Mouse (Mus musculus) intestine, embryonic 14.5 days (tissue): Measurements from ENCODE around the gene Ift22. TPM values are rescaled to one million over a fixed set of nuclear protein-coding genes. Genes with fewer than 3 reads are reported as not detected.
"Not testable (repeated sequence)": the region's sequence is repeated elsewhere in the genome, so short reads cannot be mapped to it uniquely, and the experiment has no call there.

Experiments
- ATAC-seq: fragments of 200-750 bp; cut with Nextera tagmentation; replicated peaks from 2 replicates; pipeline ENCODE4 v1.8.0; 2017; ENCODE audit warnings: low read depth, moderate number of reproducible peaks, moderate TSS enrichment, moderate library complexity; ENCODE audit not compliant: low FRiP score, low TSS enrichment
- DNase-seq: peaks from one replicate; pipeline ENCODE4 v3.0.0-alpha.2; 2018; ENCODE audit warnings: low spot score
- H3K27ac ChIP-seq: fragments of 300-500 bp; sonication (generic); 2 replicates; pipeline ENCODE4 v1.5.1; 2014; ENCODE audit warnings: low read depth, mild to moderate bottlenecking, control low read depth
- H3K27me3 ChIP-seq: fragments of 300-500 bp; sonication (generic); replicated peaks from 2 replicates; pipeline ENCODE4 v1.6.1; 2014; ENCODE audit warnings: low read length, control low read depth; ENCODE audit not compliant: control insufficient read depth, insufficient read depth
- H3K36me3 ChIP-seq: fragments of 300-500 bp; sonication (generic); 2 replicates; pipeline ENCODE4 v1.6.1; 2014; ENCODE audit warnings: low read length, control low read depth; ENCODE audit not compliant: control insufficient read depth, insufficient read depth
- H3K4me1 ChIP-seq: fragments of 300-500 bp; sonication (generic); replicated peaks from 2 replicates; pipeline ENCODE4 v1.6.1; 2014; ENCODE audit warnings: low read length, control low read depth, mixed read lengths; ENCODE audit not compliant: control insufficient read depth, insufficient read depth
- H3K4me2 ChIP-seq: fragments of 300-500 bp; sonication (generic); 2 replicates; pipeline ENCODE4 v1.6.1; 2014; ENCODE audit warnings: low read length
- H3K4me3 ChIP-seq: fragments of 300-500 bp; sonication (generic); 2 replicates; pipeline ENCODE4 v1.5.1; 2014; ENCODE audit warnings: low read depth, low read length, control low read depth, mixed read lengths
- H3K9ac ChIP-seq: fragments of 300-500 bp; sonication (generic); 2 replicates; pipeline ENCODE4 v1.6.1; 2014; ENCODE audit warnings: mild to moderate bottlenecking, low read length
- H3K9me3 ChIP-seq: fragments of 300-500 bp; sonication (generic); 2 replicates; pipeline ENCODE4 v1.6.1; 2016; ENCODE audit warnings: low read length, control low read depth; ENCODE audit not compliant: control insufficient read depth
- WGBS: fragments of 180-500 bp; shearing (Covaris S2); extraction: QIAGEN DNeasy Blood & Tissue Kit; methylation state at CpG from one replicate; pipeline ENCODE4 v1.1.7; 2014; 5-methylcytosine and 5-hydroxymethylcytosine counted together
- polyA plus RNA-seq: library from polyadenylated mRNA; unstranded; fragments of >200 nt; fragmentation: Nextera tagmentation; extraction: Ambion mirVana; gene quantifications from 2 replicates; pipeline ENCODE4 v1.2.1, GENCODE M21; 2014

Gene Ift22
- polyA plus RNA-seq, 1 experiment from 2014 or later = 59.4 TPM

DNA sequence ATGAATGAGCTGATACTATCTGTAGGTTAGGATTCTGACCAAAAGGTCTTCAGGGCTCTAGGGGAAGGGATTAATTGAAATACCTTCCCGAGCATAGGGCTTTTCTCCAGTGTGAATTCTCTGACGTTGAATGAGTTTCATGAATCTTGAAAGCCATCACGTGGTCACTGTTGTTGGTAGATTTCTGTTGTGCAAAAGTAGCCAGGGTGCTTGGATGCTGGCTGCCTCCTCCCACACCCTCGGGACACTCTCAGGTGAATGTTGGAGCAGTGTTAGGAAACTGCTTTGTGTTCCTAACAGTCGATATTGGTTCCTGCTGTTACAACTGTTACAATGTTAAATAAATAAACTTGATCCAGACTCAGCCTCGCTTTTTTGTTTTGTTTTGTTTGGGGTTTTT, 28.8 kb downstream of the Ift22 start:
- Histone ChIP-seq H3K4me2 (no peak overlapping the region), H3K27me3 (no peaks in the 10 kb centered on the region), H3K4me3 (no peak overlapping the region), H3K36me3 (no peaks in the 10 kb centered on the region), H3K4me1 (no peaks in the 10 kb centered on the region), H3K9ac (no peak overlapping the region), H3K27ac (no peak overlapping the region), H3K9me3 (no peaks in the 10 kb centered on the region)
- WGBS = 82% methylated on average over 6 of the region's 6 CpGs
- ATAC-seq (no peak), DNase-seq (no peak)

DNA sequence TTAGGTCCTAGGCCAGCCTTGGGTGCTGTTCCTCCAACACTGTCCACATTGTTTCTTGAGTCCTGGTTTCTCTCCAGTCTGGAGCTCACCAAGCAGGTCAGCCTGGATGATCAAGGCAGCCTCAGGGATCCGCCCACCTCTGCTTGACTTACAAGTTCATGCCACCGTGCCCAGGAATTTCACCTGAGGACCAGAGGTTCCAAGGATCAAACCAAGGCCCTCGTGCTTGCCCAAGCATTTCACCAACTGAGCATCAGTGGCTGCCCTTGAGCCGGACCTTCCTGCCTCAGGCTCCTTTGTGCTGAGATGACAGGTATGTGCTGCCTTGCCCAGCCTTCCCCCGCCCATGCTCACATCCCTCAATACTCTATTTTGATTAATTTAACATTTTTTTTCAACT, 29.7 kb downstream of the Ift22 start:
- 90% methylated on average over 5 of the region's 5 CpGs for WGBS
- ATAC-seq (no peak), DNase-seq (no peak)
- no peaks in the 10 kb centered on the region for H3K27me3 ChIP-seq
- no peaks in the 10 kb centered on the region for H3K4me1 ChIP-seq
- no peaks in the 10 kb centered on the region for H3K9me3 ChIP-seq
- no peak overlapping the region for H3K4me2 ChIP-seq
- H3K27ac ChIP-seq = no peak overlapping the region
- no peak overlapping the region for H3K4me3 ChIP-seq
- no peaks in the 10 kb centered on the region for H3K36me3 ChIP-seq
- H3K9ac ChIP-seq = no peak overlapping the region

DNA sequence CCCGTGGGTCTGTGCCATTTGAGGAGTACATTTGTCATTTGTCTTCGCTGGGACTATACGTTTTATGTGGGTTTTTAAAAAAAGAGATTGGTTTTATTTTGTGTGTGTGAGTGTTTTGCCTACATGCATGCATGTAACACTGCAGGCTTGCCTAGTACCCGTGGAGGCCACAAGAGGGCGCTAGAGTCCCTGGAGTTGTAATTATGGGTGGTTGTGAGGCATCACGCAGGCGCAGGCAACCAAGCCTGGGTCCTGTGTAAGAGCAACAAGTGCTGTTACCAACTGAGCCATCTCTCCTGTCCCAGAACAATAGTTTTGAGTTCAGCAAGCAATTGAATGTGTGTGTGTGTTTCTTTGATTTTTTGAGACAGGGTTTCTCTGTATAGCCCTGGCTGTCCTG, 31.3 kb downstream of the Ift22 start:
- H3K9ac ChIP-seq = no peak overlapping the region
- WGBS = 68% methylated on average over 7 of the region's 7 CpGs
- H3K27me3 ChIP-seq = no peaks in the 10 kb centered on the region
- no peak overlapping the region for H3K4me2 ChIP-seq
- no peak overlapping the region for H3K4me3 ChIP-seq
- no peaks in the 10 kb centered on the region for H3K36me3 ChIP-seq
- no peaks in the 10 kb centered on the region for H3K9me3 ChIP-seq
- no peak for ATAC-seq
- no peak for DNase-seq
- H3K4me1 ChIP-seq = no peaks in the 10 kb centered on the region
- no peak overlapping the region for H3K27ac ChIP-seq

DNA sequence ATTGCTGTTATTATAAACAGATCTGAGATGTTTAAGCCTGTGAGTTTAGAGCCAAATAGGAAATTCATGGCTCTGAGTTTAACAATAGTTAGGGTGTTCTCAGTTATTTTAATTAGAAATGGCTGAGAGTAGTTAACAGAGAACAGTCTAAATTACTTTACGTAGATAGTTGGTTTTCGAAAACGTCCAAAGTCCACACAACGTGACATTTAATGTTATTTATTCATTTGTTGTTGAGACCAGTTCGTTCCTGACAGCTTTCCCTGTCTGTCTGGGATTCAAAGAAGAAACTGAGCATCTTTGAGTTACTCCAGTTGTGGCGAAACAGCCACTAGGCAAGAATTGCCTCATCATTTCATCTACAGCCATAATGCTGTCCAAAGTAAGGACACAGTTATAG, 32.1 kb downstream of the Ift22 start:
- not testable (repeated sequence) for H3K4me2 ChIP-seq, ATAC-seq, DNase-seq, H3K36me3 ChIP-seq, H3K4me3 ChIP-seq, H3K9me3 ChIP-seq, H3K9ac ChIP-seq, H3K27ac ChIP-seq, H3K27me3 ChIP-seq, H3K4me1 ChIP-seq
- 79% methylated on average over 6 of the region's 6 CpGs for WGBS

DNA sequence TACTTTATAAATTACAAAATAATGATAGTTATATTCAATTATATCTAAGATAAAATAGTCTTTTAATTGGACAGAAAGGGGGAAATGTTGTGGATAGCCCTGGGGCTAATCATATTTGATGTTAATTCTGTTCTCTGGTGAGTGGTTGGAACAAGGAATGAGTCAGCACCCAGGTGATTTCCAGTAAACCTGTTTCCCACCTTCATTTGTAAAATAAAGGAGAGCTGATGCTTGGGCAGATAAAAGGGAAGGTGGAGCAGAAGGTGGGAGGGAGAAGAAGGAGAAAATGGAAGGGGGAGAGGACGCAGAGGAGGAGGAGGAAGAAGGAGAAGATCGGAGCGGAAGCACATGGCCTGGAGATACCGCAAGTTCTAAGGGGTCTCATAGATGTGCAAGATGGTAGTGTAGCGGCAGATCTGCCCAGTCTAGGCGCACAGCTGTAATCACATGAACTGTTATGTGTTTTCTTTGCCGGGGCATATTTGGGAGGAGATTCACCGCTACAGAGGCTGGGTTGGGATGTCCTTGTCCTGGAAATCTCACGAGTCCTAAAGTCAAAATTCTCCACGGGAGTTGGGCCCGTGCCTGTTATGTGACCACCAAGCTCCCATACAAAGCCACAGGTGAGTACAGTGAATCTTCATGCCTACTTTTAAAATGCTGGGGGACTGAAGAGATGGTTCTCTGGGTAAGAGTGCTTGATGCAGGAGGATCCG, 33.1 kb downstream of the Ift22 start:
- H3K27ac ChIP-seq = no peak overlapping the region
- H3K27me3 ChIP-seq = no peaks in the 10 kb centered on the region
- H3K4me2 ChIP-seq = no peak overlapping the region
- no peaks in the 10 kb centered on the region for H3K9me3 ChIP-seq
- no peak overlapping the region for H3K4me3 ChIP-seq
- no peak for DNase-seq
- H3K9ac ChIP-seq = no peak overlapping the region
- no peaks in the 10 kb centered on the region for H3K36me3 ChIP-seq
- ATAC-seq = no peak
- 83% methylated on average over 12 of the region's 12 CpGs for WGBS
- no peaks in the 10 kb centered on the region for H3K4me1 ChIP-seq

DNA sequence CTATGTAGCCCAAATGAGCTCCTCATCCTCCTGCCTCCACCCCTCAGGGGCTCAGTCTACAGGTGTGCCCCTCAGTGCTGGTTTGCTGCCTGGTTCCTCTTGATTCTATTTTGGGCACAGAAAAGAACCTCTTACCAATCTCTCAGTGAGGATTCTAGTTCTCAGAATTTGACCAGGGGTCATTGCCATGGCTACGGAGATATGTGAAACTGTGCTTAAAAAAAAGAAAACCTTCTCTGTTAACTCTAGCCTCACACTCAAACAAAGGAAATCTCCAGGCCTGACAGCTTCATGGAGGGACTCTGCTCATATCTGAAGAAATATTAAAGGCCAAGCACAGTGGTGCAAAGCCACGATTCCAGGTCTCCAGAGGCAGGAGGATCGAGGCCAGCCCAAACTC, 34.8 kb downstream of the Ift22 start:
- 68% methylated on average over 3 of the region's 3 CpGs for WGBS
- no peak overlapping the region for H3K9ac ChIP-seq
- H3K27me3 ChIP-seq = no peaks in the 10 kb centered on the region
- no peak for ATAC-seq
- no peak overlapping the region for H3K4me2 ChIP-seq
- H3K9me3 ChIP-seq = no peaks in the 10 kb centered on the region
- no peak overlapping the region for H3K27ac ChIP-seq
- no peaks in the 10 kb centered on the region for H3K4me1 ChIP-seq
- no peaks in the 10 kb centered on the region for H3K36me3 ChIP-seq
- DNase-seq = no peak
- no peak overlapping the region for H3K4me3 ChIP-seq

DNA sequence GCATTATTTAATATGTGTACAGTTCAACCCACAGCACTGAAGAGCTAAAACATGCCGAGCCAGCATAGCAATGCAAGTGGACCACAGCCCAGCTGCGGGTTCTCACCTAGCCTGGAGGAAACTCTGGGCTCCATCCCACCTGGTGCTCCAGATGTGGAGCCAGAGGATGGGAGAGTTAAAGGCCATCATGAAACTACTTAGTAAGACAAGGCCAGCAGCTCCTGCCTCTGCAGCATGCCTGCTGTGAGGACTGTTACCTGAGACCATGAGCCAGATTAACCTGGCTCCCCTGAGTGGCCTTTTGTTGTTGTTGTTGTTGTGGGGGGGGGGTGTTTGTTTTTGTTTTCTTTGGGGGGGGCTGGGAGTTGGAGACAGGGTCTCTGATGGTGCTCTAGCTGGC, 35.4 kb downstream of the Ift22 start:
- no peak overlapping the region for H3K27ac ChIP-seq
- H3K4me2 ChIP-seq = no peak overlapping the region
- H3K27me3 ChIP-seq = no peaks in the 10 kb centered on the region
- no peaks in the 10 kb centered on the region for H3K36me3 ChIP-seq
- H3K9me3 ChIP-seq = no peaks in the 10 kb centered on the region
- H3K4me1 ChIP-seq = no peaks in the 10 kb centered on the region
- no peak for DNase-seq
- WGBS = 70% methylated on average over 2 of the region's 2 CpGs
- ATAC-seq = no peak
- no peak overlapping the region for H3K4me3 ChIP-seq
- H3K9ac ChIP-seq = no peak overlapping the region

DNA sequence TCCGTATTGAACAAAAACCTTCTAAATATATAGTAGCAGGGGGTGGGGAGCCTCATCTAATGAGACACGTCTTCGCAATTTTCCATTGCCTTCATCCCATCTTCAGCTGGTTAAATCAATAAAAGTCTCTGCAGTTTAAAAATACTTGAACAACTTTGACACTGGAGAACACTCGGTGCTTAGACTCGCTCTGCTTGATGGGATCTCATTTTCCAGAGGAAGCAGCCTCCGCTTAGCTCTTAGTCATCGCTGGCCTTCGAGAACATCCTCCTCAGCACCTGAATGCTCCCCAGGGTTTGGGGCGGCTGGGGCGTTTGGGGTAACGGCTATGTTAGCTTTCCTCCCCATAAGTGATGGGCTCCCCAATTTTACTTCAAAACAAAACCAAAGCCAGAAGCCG, 37.1 kb downstream of the Ift22 start:
- H3K4me1 ChIP-seq = no peaks in the 10 kb centered on the region
- no peaks in the 10 kb centered on the region for H3K36me3 ChIP-seq
- H3K27me3 ChIP-seq = no peaks in the 10 kb centered on the region
- H3K9me3 ChIP-seq = no peaks in the 10 kb centered on the region
- WGBS = 78% methylated on average over 12 of the region's 12 CpGs
- H3K9ac ChIP-seq = no peak overlapping the region
- no peak overlapping the region for H3K4me3 ChIP-seq
- ATAC-seq (no peak), DNase-seq (no peak)
- H3K4me2 ChIP-seq = no peak overlapping the region
- no peak overlapping the region for H3K27ac ChIP-seq

DNA sequence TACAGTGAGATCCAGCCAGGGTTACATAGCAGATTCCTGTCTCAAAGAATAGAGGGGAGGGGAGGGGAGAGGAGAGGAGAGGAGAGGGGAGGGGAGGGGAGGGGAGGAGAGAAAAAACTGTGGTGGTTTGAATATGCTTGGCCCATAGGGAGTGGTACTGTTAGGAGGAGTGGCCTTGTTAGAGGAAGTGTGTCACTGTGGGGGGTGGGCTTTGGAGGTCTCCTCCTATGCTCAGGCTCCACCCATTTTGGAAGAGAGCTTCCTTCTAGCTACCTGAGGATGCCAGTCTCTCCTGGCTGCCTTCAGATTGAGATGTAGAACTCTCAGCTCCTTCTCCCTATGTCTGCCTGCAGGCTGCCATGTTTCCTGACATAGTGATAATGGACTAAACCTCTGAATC, 39.9 kb downstream of the Ift22 start:
- Histone ChIP-seq H3K27ac (no peak overlapping the region), H3K4me2 (no peak overlapping the region), H3K4me1 (no peaks in the 10 kb centered on the region), H3K4me3 (no peak overlapping the region), H3K27me3 (no peaks in the 10 kb centered on the region), H3K36me3 (no peaks in the 10 kb centered on the region), H3K9ac (no peak overlapping the region), H3K9me3 (no peaks in the 10 kb centered on the region)
- ATAC-seq (no peak), DNase-seq (no peak)
